Mouse (Mus musculus) CH12.LX (cell line): ENCODE measurements around the gene Tmem268. TPM values are rescaled to one million over a fixed set of nuclear protein-coding genes. Genes with fewer than 3 reads are reported as not detected.

Experiments
- DNase-seq: peaks from one replicate; pipeline ENCODE4 v3.0.0-alpha.2; 2013; ENCODE audit errors: extremely low read depth
- H3K27ac ChIP-seq: 2 replicates; pipeline ENCODE4 v1.5.1; 2012; ENCODE audit warnings: low read depth, mild to moderate bottlenecking, control low read depth, moderate library complexity; ENCODE audit not compliant: insufficient read depth
- H3K27me3 ChIP-seq: replicated peaks from 2 replicates; pipeline ENCODE3; 2012; ENCODE audit warnings: inconsistent platforms
- H3K36me3 ChIP-seq, 2 experiments: replicated peaks in 1 of 2; 2 replicates each; pipeline versions ENCODE3 to v1.6.1; 2012; ENCODE audit warnings: inconsistent platforms in 1 of 2, low read length in 1 of 2, mild to moderate bottlenecking in 1 of 2, mixed read lengths in 1 of 2, moderate library complexity in 1 of 2; ENCODE audit not compliant: control insufficient read depth in 1 of 2, insufficient read depth in 1 of 2
- H3K4me1 ChIP-seq, 2 experiments: 2 replicates each; pipeline ENCODE4 v1.6.1; 2012; ENCODE audit warnings: inconsistent platforms in 1 of 2, moderate library complexity in 1 of 2; ENCODE audit not compliant: insufficient read depth in 2 of 2, control insufficient read depth in 1 of 2
- H3K4me2 ChIP-seq: 2 replicates; pipeline ENCODE4 v1.6.1; 2012; ENCODE audit warnings: low read depth, mild to moderate bottlenecking, control low read depth; ENCODE audit not compliant: poor library complexity, insufficient read depth, severe bottlenecking
- H3K4me3 ChIP-seq, 3 experiments: fragments of 150-350 bp in 1 of 3; sonication (generic) in 1 of 3; replicated peaks in 1 of 3; 2 replicates each; pipeline versions ENCODE3 to v1.5.1; 2011 to 2012; ENCODE audit warnings: low read depth in 2 of 3, low read length in 2 of 3, mild to moderate bottlenecking in 2 of 3, moderate library complexity in 2 of 3, control low read depth in 1 of 3, improper control_type of control experiment in 1 of 3, inconsistent platforms in 1 of 3, mixed read lengths in 1 of 3; ENCODE audit not compliant: poor library complexity in 1 of 3
- H3K79me2 ChIP-seq: replicated peaks from 2 replicates; pipeline ENCODE4 v1.6.1; 2012; ENCODE audit warnings: mild to moderate bottlenecking, moderate library complexity; ENCODE audit not compliant: control insufficient read depth, poor library complexity, insufficient read depth, severe bottlenecking; ENCODE audit errors: extremely low read depth
- H3K9ac ChIP-seq: 2 replicates; pipeline ENCODE4 v1.6.1; 2012; ENCODE audit warnings: low read depth, mild to moderate bottlenecking, control low read depth, moderate library complexity; ENCODE audit not compliant: insufficient read depth
- H3K9me3 ChIP-seq: replicated peaks from 2 replicates; pipeline ENCODE3; 2012; ENCODE audit warnings: low read length, inconsistent platforms, mixed read lengths
- BHLHE40 ChIP-seq: IDR thresholded peaks from 2 replicates; pipeline ENCODE4 v1.6.1; 2011; ENCODE audit warnings: mild to moderate bottlenecking, low read depth, low read length, improper control_type of control experiment
- CTCF ChIP-seq, 2 experiments: IDR thresholded peaks in 1 of 2; conservative IDR thresholded peaks in 1 of 2; 2 replicates each; pipeline ENCODE4 v1.5.1; 2011 to 2012; ENCODE audit warnings: low read depth in 2 of 2, low read length in 2 of 2, improper control_type of control experiment in 1 of 2, inconsistent platforms in 1 of 2, mild to moderate bottlenecking in 1 of 2, moderate library complexity in 1 of 2
- E2F4 ChIP-seq: IDR thresholded peaks from 2 replicates; pipeline ENCODE4 v1.6.1; 2011; ENCODE audit warnings: low read depth, low read length, improper control_type of control experiment; ENCODE audit not compliant: insufficient replicate concordance
- ELF1 ChIP-seq: IDR thresholded peaks from 2 replicates; pipeline ENCODE4 v1.6.1; 2014; ENCODE audit warnings: low read depth, mild to moderate bottlenecking, inconsistent platforms, low read length, improper control_type of control experiment
- ETS1 ChIP-seq: conservative IDR thresholded peaks from 2 replicates; pipeline ENCODE4 v1.6.1; 2012; ENCODE audit warnings: low read depth, mild to moderate bottlenecking, inconsistent platforms, low read length, improper control_type of control experiment, moderate library complexity
- HCFC1 ChIP-seq: IDR thresholded peaks from 2 replicates; pipeline ENCODE4 v1.6.1; 2012; ENCODE audit warnings: low read depth, mild to moderate bottlenecking, inconsistent platforms, low read length, improper control_type of control experiment
- IRF4 ChIP-seq: IDR thresholded peaks from 2 replicates; pipeline ENCODE4 v1.6.1; 2014; ENCODE audit warnings: low read depth, mild to moderate bottlenecking, inconsistent platforms, low read length, improper control_type of control experiment
- JUND ChIP-seq: conservative IDR thresholded peaks from 2 replicates; pipeline ENCODE4 v1.6.1; 2011; ENCODE audit warnings: low read depth, low read length, improper control_type of control experiment
- KAT2A ChIP-seq: IDR thresholded peaks from 2 replicates; pipeline ENCODE4 v1.6.1; 2012; ENCODE audit warnings: low read length, improper control_type of control experiment, inconsistent platforms; ENCODE audit not compliant: insufficient replicate concordance
- MAX ChIP-seq: IDR thresholded peaks from 2 replicates; pipeline ENCODE4 v1.6.1; 2011; ENCODE audit warnings: low read length, improper control_type of control experiment
- MAZ ChIP-seq: IDR thresholded peaks from 2 replicates; pipeline ENCODE4 v1.6.1; 2012; ENCODE audit warnings: low read depth, mild to moderate bottlenecking, inconsistent platforms, low read length, improper control_type of control experiment, moderate library complexity
- MEF2A ChIP-seq: IDR thresholded peaks from 2 replicates; pipeline ENCODE4 v1.6.1; 2014; ENCODE audit warnings: low read depth, mild to moderate bottlenecking, inconsistent platforms, low read length, improper control_type of control experiment, borderline replicate concordance
- MXI1 ChIP-seq: IDR thresholded peaks from 2 replicates; pipeline ENCODE4 v1.6.1; 2011; ENCODE audit warnings: mild to moderate bottlenecking, low read depth, low read length, improper control_type of control experiment
- NELFE ChIP-seq: IDR thresholded peaks from 2 replicates; pipeline ENCODE4 v1.6.1; 2011; ENCODE audit warnings: low read depth, low read length, improper control_type of control experiment
- NRF1 ChIP-seq: IDR thresholded peaks from 2 replicates; pipeline ENCODE4 v1.6.1; 2014; ENCODE audit warnings: low read depth, mild to moderate bottlenecking, inconsistent platforms, low read length, improper control_type of control experiment, moderate library complexity
- PAX5 ChIP-seq: IDR thresholded peaks from 2 replicates; pipeline ENCODE4 v1.6.1; 2012; ENCODE audit warnings: low read length, inconsistent platforms, mixed read lengths
- POLR2A ChIP-seq: IDR thresholded peaks from 2 replicates; pipeline ENCODE4 v1.6.1; 2011; ENCODE audit warnings: low read depth, mild to moderate bottlenecking, improper control_type of control experiment, low read length
- POLR2AphosphoS2 ChIP-seq: IDR thresholded peaks from 2 replicates; pipeline ENCODE4 v1.6.1; 2011; ENCODE audit warnings: low read depth, low read length, improper control_type of control experiment
- RCOR1 ChIP-seq: conservative IDR thresholded peaks from 2 replicates; pipeline ENCODE4 v1.6.1; 2012; ENCODE audit warnings: low read depth, mild to moderate bottlenecking, inconsistent platforms, low read length, improper control_type of control experiment
- SIN3A ChIP-seq: IDR thresholded peaks from 2 replicates; pipeline ENCODE4 v1.6.1; 2012; ENCODE audit warnings: low read length, improper control_type of control experiment, inconsistent platforms
- SMC3 ChIP-seq: IDR thresholded peaks from 2 replicates; pipeline ENCODE4 v1.6.1; 2011; ENCODE audit warnings: low read depth, low read length, improper control_type of control experiment
- TBP ChIP-seq: conservative IDR thresholded peaks from 2 replicates; pipeline ENCODE4 v1.6.1; 2011; ENCODE audit warnings: low read depth, low read length, improper control_type of control experiment
- TCF12 ChIP-seq: IDR thresholded peaks from 2 replicates; pipeline ENCODE4 v1.6.1; 2014; ENCODE audit warnings: low read depth, mild to moderate bottlenecking, inconsistent platforms, low read length, improper control_type of control experiment
- UBTF ChIP-seq: IDR thresholded peaks from 2 replicates; pipeline ENCODE4 v1.6.1; 2012; ENCODE audit warnings: low read depth, mild to moderate bottlenecking, inconsistent platforms, low read length, improper control_type of control experiment, moderate library complexity
- USF1 ChIP-seq: IDR thresholded peaks from 2 replicates; pipeline ENCODE4 v1.6.1; 2014; ENCODE audit warnings: low read depth, mild to moderate bottlenecking, inconsistent platforms, low read length, improper control_type of control experiment
- USF2 ChIP-seq: conservative IDR thresholded peaks from 2 replicates; pipeline ENCODE4 v1.6.1; 2011; ENCODE audit warnings: low read depth, low read length, improper control_type of control experiment
- ZNF384 ChIP-seq: IDR thresholded peaks from 2 replicates; pipeline ENCODE4 v1.6.1; 2012; ENCODE audit warnings: low read depth, low read length, improper control_type of control experiment, inconsistent platforms
- dilution Hi-C: fragments of 300-500 bp; cut with MboI; formaldehyde crosslinking; loops from 2 replicates; pipeline ENCODE4 v1.14.3; 2020; ENCODE audit warnings: low sequenced_read_pairs; ENCODE audit not compliant: extremely low pct_unique_long_range_greater_than_20kb, extremely low pct_ligation_motif_present
- in situ Hi-C: fragments of 300-500 bp; cut with MboI; formaldehyde crosslinking; loops from 3 replicates; pipeline ENCODE4 v1.14.3; 2019; ENCODE audit warnings: low sequenced_read_pairs, low pct_ligation_motif_present, low pct_unique_long_range_greater_than_20kb, mixed read lengths
- polyA plus RNA-seq: library from polyadenylated mRNA; unstranded; fragments of >175 nt; gene quantifications from 2 replicates; pipeline ENCODE4 v1.2.1, GENCODE M21; 2012; ENCODE audit warnings: low read depth; ENCODE audit not compliant: insufficient read length
- total RNA-seq, 2 experiments: library from RNA; depleted of rRNA; stranded (reverse); fragments of 300-350 nt in 1 of 2; fragments of >200 nt in 1 of 2; gene quantifications; 2 replicates each; pipeline ENCODE4 v1.2.3; 2012 to 2014

Tmem268 gene
- total and polyA plus RNA-seq, 3 experiments = 8.3 to 11.1 (median 9.4) TPM

DNA sequence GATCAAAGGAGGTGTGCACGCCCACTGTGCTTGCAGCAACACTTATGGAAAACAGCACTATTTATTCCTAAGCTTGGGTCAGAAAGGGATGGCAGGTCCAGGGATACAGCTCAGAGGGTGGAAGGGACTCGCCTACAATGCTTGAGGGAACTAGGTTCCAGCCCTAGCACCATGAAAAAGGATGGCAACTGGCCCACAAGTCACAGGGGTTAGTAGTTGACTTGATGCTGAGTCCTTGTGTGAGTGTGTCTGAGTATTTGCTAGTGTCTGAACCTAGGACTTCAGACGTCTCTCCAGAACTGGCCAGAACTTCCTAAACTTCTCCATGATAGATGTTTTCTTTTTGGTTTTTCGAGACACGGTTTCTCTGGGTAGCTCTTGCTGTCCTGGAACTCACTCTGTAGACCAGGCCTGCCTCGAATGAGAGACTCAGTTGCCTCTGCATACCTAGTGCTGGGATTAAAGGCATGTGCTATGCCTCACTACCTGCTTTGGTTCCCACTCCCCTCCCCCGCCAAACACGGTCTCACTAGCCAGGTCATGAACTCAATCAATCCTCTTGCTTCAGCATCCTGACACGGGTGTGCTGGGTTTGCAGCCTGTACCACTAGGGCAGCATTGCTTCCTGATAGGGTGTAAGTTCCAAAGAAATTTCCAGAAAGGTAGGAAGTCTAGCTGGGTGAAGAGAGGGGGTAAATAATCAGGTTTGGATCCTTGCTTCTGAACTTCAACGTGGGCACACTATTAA is 14.7 kb upstream of the Tmem268 start:
- no peak for TF ChIP-seq USF2
- TF ChIP-seq SIN3A = peak; percentile 33; the same call in 1 of the 2 replicates
- TF ChIP-seq, all 38 proteins: peak for 1
- Histone ChIP-seq H3K27ac (no peak overlapping the region), H3K79me2 (peaks cover 28% of the 10 kb centered on the region), H3K4me3 (peak overlapping the region; percentile 39 to 48 (median 42)), H3K4me1 (peaks cover 13 to 40% of the 10 kb centered on the region in 2 experiments), H3K9me3 (no peaks in the 10 kb centered on the region), H3K27me3 (no peaks in the 10 kb centered on the region), H3K9ac (peak overlapping the region; percentile 34; the same call in 1 of the 2 replicates), H3K4me2 (peak overlapping the region; percentile 48; the same call in 1 of the 2 replicates), H3K36me3 (peaks cover 10 to 26% of the 10 kb centered on the region in 2 experiments)
- dilution Hi-C loops = no loop called here
- DNase-seq = no peak
- in situ Hi-C loops = no loop called here

- peak; percentile 91 for DNase-seq
- Histone ChIP-seq H3K9ac (peak within 1 kb of the TSS; percentile 84), H3K27me3 (no peaks in the 10 kb centered on the region), H3K79me2 (peaks cover 28% of the 10 kb centered on the region), H3K9me3 (no peaks in the 10 kb centered on the region), H3K27ac (peak within 1 kb of the TSS; percentile 66; the same call in 1 of the 2 replicates), H3K4me2 (peak within 1 kb of the TSS; percentile 92), H3K4me1 (peaks cover 13 to 40% of the 10 kb centered on the region in 2 experiments), H3K4me3 (peak within 1 kb of the TSS; percentile 78 to 99 (median 94)), H3K36me3 (peaks cover 17 to 34% of the 10 kb centered on the region in 2 experiments)
- TF ChIP-seq UBTF (peak; percentile 74), RCOR1 (no peak), MEF2A (no peak), PAX5 (no peak), JUND (no peak), POLR2A (peak; percentile 75), CTCF (conservative IDR thresholded peaks at IDR 0.05 in 1 of 2, IDR thresholded peaks at IDR 0.05 in 1 of 2; ENCODE audit: low read depth in 2 of 2, low read length in 2 of 2) (no peak), BHLHE40 (peak; percentile 53), USF2 (no peak), TBP (0 out of 2 replicates have a peak, but pooled peaks have one; percentile 35), USF1 (peak; percentile 69), NELFE (peak; percentile 76), NRF1 (peak; percentile 88), SMC3 (no peak), MAZ (peak; percentile 74; the same call in 1 of the 2 replicates), HCFC1 (peak; percentile 57), ZNF384 (0 out of 2 replicates have a peak, but pooled peaks have one; percentile 31), ETS1 (0 out of 2 replicates have a peak, but pooled peaks have one; percentile 21), KAT2A (0 out of 2 replicates have a peak, but pooled peaks have one; percentile 30), TCF12 (peak; percentile 42; the same call in 1 of the 2 replicates), MXI1 (peak; percentile 72), IRF4 (0 out of 2 replicates have a peak, but pooled peaks have one; percentile 6), MAX (0 out of 2 replicates have a peak, but pooled peaks have one; percentile 70), E2F4 (no peak), ELF1 (0 out of 2 replicates have a peak, but pooled peaks have one; percentile 22), POLR2AphosphoS2 (0 out of 2 replicates have a peak, but pooled peaks have one; percentile 27), SIN3A (peak; percentile 67)
- in situ Hi-C loops = no loop called here
- dilution Hi-C loops = no loop called here
Observed at GRCm38 (mm10) chr4:63544494-63545230, 13.9 kb upstream of the Tmem268 start, which contains the start of gene Atp6v1g1. Gene Atp6v1g1, plus strand, starts transcription at chr4:63544772.
